Comparison of ENCODE assay signal across 8 mouse cellular contexts in genomic region chr2:13270736-13271135, GRCm38 (mm10). TPM values are rescaled to one million over a fixed set of nuclear protein-coding genes. Genes with fewer than 3 reads are reported as not detected.
DNase-seq lines count a peak whose midpoint lies in the region; ATAC-seq and TF ChIP-seq lines count a peak whose summit lies in the region.

No protein-coding gene starts in this region.

- H3K9ac ChIP-seq in heart, embryonic 15.5 days: peak overlapping the region; percentile 66
- peak overlapping the region; percentile 61 for H3K9ac ChIP-seq in MEL (ENCODE audit: control insufficient read depth, low read depth, low read length, poor library complexity, severe bottlenecking)
- peak overlapping the region; percentile 61 for H3K9ac ChIP-seq in forebrain, embryonic 14.5 days (ENCODE audit: low read length)
- H3K9ac ChIP-seq in liver, embryonic 16.5 days (ENCODE audit: low read depth, low read length): peak overlapping the region; percentile 82
- H3K9ac ChIP-seq in stomach, embryonic 15.5 days: peak overlapping the region; percentile 71

- H3K79me2 ChIP-seq in MEL (ENCODE audit: control insufficient read depth, insufficient read depth, low read length, poor library complexity): peaks cover 9% of the 10 kb centered on the region

- intact Hi-C loops in gastrocnemius, postnatal 36 days (cut with DNase I): no loop called here

- no peak for TF ChIP-seq CTCF in MEL (IDR thresholded peaks at IDR 0.05 in 2 of 3, conservative IDR thresholded peaks at IDR 0.05 in 1 of 3; ENCODE audit: control insufficient read depth in 1 of 3, insufficient read depth in 1 of 3, low read depth in 2 of 3, low read length in 3 of 3, poor library complexity in 1 of 3, severe bottlenecking in 1 of 3)

- H3K36me3 ChIP-seq in heart, embryonic 15.5 days: peaks cover 5% of the 10 kb centered on the region; the same call in 1 of the 2 replicates
- peaks cover 0 to 42% of the 10 kb centered on the region in 2 experiments; a peak in 2 of 4 replicates for H3K36me3 ChIP-seq in MEL (ENCODE audit: control insufficient read depth in 1 of 2, insufficient read depth in 2 of 2, low read length in 2 of 2)
- no peaks in the 10 kb centered on the region for H3K36me3 ChIP-seq in forebrain, embryonic 14.5 days (ENCODE audit: control insufficient read depth, insufficient read depth, low read length)
- no peaks in the 10 kb centered on the region for H3K36me3 ChIP-seq in liver, embryonic 16.5 days (ENCODE audit: control insufficient read depth, insufficient read depth)
- no peaks in the 10 kb centered on the region for H3K36me3 ChIP-seq in stomach, embryonic 15.5 days

- no peak; the same call in 1 of the 2 replicates for ATAC-seq in heart, embryonic 15.5 days (replicated peaks; ENCODE audit: insufficient number of reproducible peaks, insufficient read depth, low FRiP score, low read depth)
- no peak for ATAC-seq in forebrain, embryonic 14.5 days
- ATAC-seq in liver, embryonic 16.5 days (ENCODE audit: low read depth): peak; percentile 1; the same call in 1 of the 2 replicates
- ATAC-seq in stomach, embryonic 15.5 days (ENCODE audit: insufficient read depth, low FRiP score, low read depth): no peak

- H3K4me1 ChIP-seq in heart, embryonic 15.5 days (replicated peaks): peaks cover 32% of the 10 kb centered on the region
- peaks cover 20 to 35% of the 10 kb centered on the region in 2 experiments for H3K4me1 ChIP-seq in MEL (ENCODE audit: control insufficient read depth in 1 of 2, insufficient read depth in 2 of 2, low read length in 2 of 2)
- H3K4me1 ChIP-seq in forebrain, embryonic 14.5 days (ENCODE audit: control insufficient read depth, insufficient read depth, low read length): peaks cover 7% of the 10 kb centered on the region; the same call in 1 of the 2 replicates
- peaks cover 13% of the 10 kb centered on the region for H3K4me1 ChIP-seq in liver, embryonic 16.5 days (ENCODE audit: control insufficient read depth, low read depth, low read length)
- 0 out of 2 replicates have a peak, but pooled peaks cover 9% of the 10 kb centered on the region for H3K4me1 ChIP-seq in stomach, embryonic 15.5 days

- DNase-seq in heart, adult 11 months: no peak
- no peak for DNase-seq in MEL (ENCODE audit: low read depth, low spot score)
- DNase-seq in forebrain, embryonic 14.5 days (ENCODE audit: low spot score): no peak
- DNase-seq in gastrocnemius, postnatal 36 days: no peak
- no peak for DNase-seq in urinary bladder, adult 18-20 months (ENCODE audit: low spot score in 2 of 2)

- H3K27ac ChIP-seq in heart, embryonic 15.5 days: peak overlapping the region; percentile 80
- peak overlapping the region; percentile 62 for H3K27ac ChIP-seq in MEL (ENCODE audit: control insufficient read depth, low read depth, low read length)
- no peak overlapping the region for H3K27ac ChIP-seq in forebrain, embryonic 14.5 days (ENCODE audit: low read depth, low read length)
- H3K27ac ChIP-seq in liver, embryonic 16.5 days (ENCODE audit: low read length): peak overlapping the region; percentile 84
- H3K27ac ChIP-seq in stomach, embryonic 15.5 days: peak overlapping the region; percentile 57

- no peaks in the 10 kb centered on the region for H3K27me3 ChIP-seq in heart, embryonic 15.5 days
- no peaks in the 10 kb centered on the region for H3K27me3 ChIP-seq in MEL (ENCODE audit: control insufficient read depth in 1 of 2, insufficient read depth in 2 of 2, low read length in 2 of 2)
- H3K27me3 ChIP-seq in forebrain, embryonic 14.5 days (replicated peaks; ENCODE audit: control insufficient read depth, insufficient read depth, low read length): no peaks in the 10 kb centered on the region
- H3K27me3 ChIP-seq in liver, embryonic 16.5 days (ENCODE audit: control insufficient read depth, insufficient read depth, low read depth, low read length): no peaks in the 10 kb centered on the region
- H3K27me3 ChIP-seq in stomach, embryonic 15.5 days (replicated peaks): no peaks in the 10 kb centered on the region

- H3K4me2 ChIP-seq in heart, embryonic 15.5 days: peak overlapping the region; percentile 71
- H3K4me2 ChIP-seq in forebrain, embryonic 14.5 days (ENCODE audit: low read length): peak overlapping the region; percentile 74
- H3K4me2 ChIP-seq in liver, embryonic 16.5 days (ENCODE audit: low read depth, low read length): peak overlapping the region; percentile 92
- peak overlapping the region; percentile 82 for H3K4me2 ChIP-seq in stomach, embryonic 15.5 days

- no peaks in the 10 kb centered on the region for H3K9me3 ChIP-seq in heart, embryonic 15.5 days (replicated peaks)
- no peaks in the 10 kb centered on the region for H3K9me3 ChIP-seq in MEL (replicated peaks; ENCODE audit: insufficient read depth, low read length)
- no peaks in the 10 kb centered on the region for H3K9me3 ChIP-seq in forebrain, embryonic 14.5 days (replicated peaks; ENCODE audit: control insufficient read depth, low read length)
- H3K9me3 ChIP-seq in liver, embryonic 16.5 days (replicated peaks; ENCODE audit: control insufficient read depth, low read length): no peaks in the 10 kb centered on the region
- H3K9me3 ChIP-seq in stomach, embryonic 15.5 days: no peaks in the 10 kb centered on the region

- no peak for TF ChIP-seq POLR2A in MEL (IDR thresholded peaks at IDR 0.05; ENCODE audit: control insufficient read depth in 1 of 2, insufficient read depth in 1 of 2, low read depth in 1 of 2, low read length in 2 of 2, poor library complexity in 1 of 2)

- no peak for TF ChIP-seq RAD21 in MEL (IDR thresholded peaks at IDR 0.05; ENCODE audit: low read depth, low read length)

- TF ChIP-seq EP300 in MEL (IDR thresholded peaks at IDR 0.05; ENCODE audit: low read depth in 1 of 2, low read length in 2 of 2): no peak

- peak overlapping the region; percentile 62 for H3K4me3 ChIP-seq in heart, embryonic 15.5 days
- H3K4me3 ChIP-seq in MEL (ENCODE audit: control insufficient read depth in 1 of 2, insufficient read depth in 1 of 2, low read depth in 2 of 2, low read length in 2 of 2): peak overlapping the region; percentile 66 to 88
- H3K4me3 ChIP-seq in forebrain, embryonic 14.5 days (ENCODE audit: low read depth, low read length): peak overlapping the region; percentile 50
- H3K4me3 ChIP-seq in liver, embryonic 16.5 days (ENCODE audit: low read depth, low read length): peak overlapping the region; percentile 81
- H3K4me3 ChIP-seq in stomach, embryonic 15.5 days (replicated peaks): peak overlapping the region; percentile 63

- WGBS in heart, embryonic 15.5 days: 18% methylated on average over 8 of the region's 8 CpGs
- 56% methylated on average over 8 of the region's 8 CpGs for WGBS in forebrain, embryonic 14.5 days
- 17% methylated on average over 8 of the region's 8 CpGs for WGBS in liver, embryonic 16.5 days (ENCODE audit: insufficient replicate concordance)
- WGBS in stomach, embryonic 15.5 days: 37% methylated on average over 8 of the region's 8 CpGs

TF ChIP-seq in MEL, 35 proteins besides CTCF, POLR2A, EP300 and RAD21:
- TF ChIP-seq SMC3 (IDR thresholded peaks at IDR 0.05; ENCODE audit: low read depth, low read length) (no peak), MAX (IDR thresholded peaks at IDR 0.05; ENCODE audit: low read length) (no peak), MYC (IDR thresholded peaks at IDR 0.05; ENCODE audit: low read depth, low read length) (peak; percentile 13; the same call in 1 of the 2 replicates), HCFC1 (IDR thresholded peaks at IDR 0.05; ENCODE audit: low read depth, low read length) (no peak), SIN3A (IDR thresholded peaks at IDR 0.05; ENCODE audit: low read length) (no peak), ETS1 (IDR thresholded peaks at IDR 0.05; ENCODE audit: low read depth, low read length) (no peak), NELFE (IDR thresholded peaks at IDR 0.05; ENCODE audit: low read depth, low read length) (no peak), ELF1 (IDR thresholded peaks at IDR 0.05; ENCODE audit: low read depth, low read length) (no peak)

RNA-seq across cellular contexts. Expression of gene Rsu1, which starts 0.5 kb away (rescaled TPM):
- 141 and 144 TPM in 2 replicates for polyA plus RNA-seq in heart, embryonic 15.5 days (2015; fragmentation: Nextera tagmentation; extraction: Ambion mirVana)
- total RNA-seq in MEL (2012; rRNA removed): 52.4 and 58.1 TPM in 2 replicates
- 10 to 100 TPM in 1 of 2 experiments, not detected in 1; 81.9 TPM for polyA plus RNA-seq in MEL (2012; ENCODE audit: insufficient read depth in 1 of 2, insufficient read length in 2 of 2, low read depth in 1 of 2, low replicate concordance in 2 of 2, missing spikeins in 1 of 2)
- polyA plus RNA-seq in forebrain, embryonic 14.5 days (2014; fragmentation: Nextera tagmentation; extraction: Ambion mirVana): 57.2 and 66.0 TPM in 2 replicates
- 54.0 and 55.4 TPM in 2 replicates for polyA plus RNA-seq in liver, embryonic 16.5 days (2015; fragmentation: Nextera tagmentation; extraction: Ambion mirVana)
- 143 and 154 TPM in 2 replicates for polyA plus RNA-seq in stomach, embryonic 15.5 days (2015; fragmentation: Nextera tagmentation; extraction: Ambion mirVana)
- total RNA-seq in gastrocnemius, postnatal 36 days (2021): 10 to 100 TPM; 30.7 to 36.3 TPM
